Mouse (Mus musculus): ENCODE measurements around the gene Olfr12. TPM values are rescaled to one million over a fixed set of nuclear protein-coding genes. Genes with fewer than 3 reads are reported as not detected.

Gene Olfr12
- total and polyA plus RNA-seq, 2 experiments from 2014 or later, result not detected

- Histone ChIP-seq H3K9ac (replicated peaks; ENCODE audit: low read length) (no peak overlapping the region), H3K27ac (no peak overlapping the region), H3K36me3 (ENCODE audit: insufficient read depth, low read length) (no peaks in the 10 kb centered on the region), H3K4me2 (ENCODE audit: low read depth, low read length) (no peak overlapping the region), H3K4me1 (ENCODE audit: insufficient read depth, low read length) (no peaks in the 10 kb centered on the region), H3K4me3 (ENCODE audit: low read length) (no peak overlapping the region), H3K9me3 (ENCODE audit: low read length) (no peaks in the 10 kb centered on the region), H3K27me3 (ENCODE audit: insufficient read depth, low read length) (no peaks in the 10 kb centered on the region)
- ATAC-seq, result peak; percentile 45
- peak; percentile 85 for DNase-seq (ENCODE audit: low spot score)
- WGBS, result 4% methylated on average over 5 of the region's 5 CpGs
- peak; percentile 92 for TF ChIP-seq CTCF (IDR thresholded peaks at IDR 0.05; ENCODE audit: low read depth)
Measured at GRCm38 (mm10) chr1:92611008-92611407, 6.6 kb upstream of the Olfr12 start.

- H3K4me3 ChIP-seq (ENCODE audit: low read length), result no peak overlapping the region
- H3K36me3 ChIP-seq (ENCODE audit: insufficient read depth, low read length), result no peaks in the 10 kb centered on the region
- no peak overlapping the region for H3K4me2 ChIP-seq (ENCODE audit: low read depth, low read length)
- no peak overlapping the region for H3K27ac ChIP-seq
- no peak for DNase-seq (ENCODE audit: low spot score)
- ATAC-seq, result no peak
- no peak overlapping the region for H3K9ac ChIP-seq (replicated peaks; ENCODE audit: low read length)
- no peak for TF ChIP-seq CTCF (IDR thresholded peaks at IDR 0.05; ENCODE audit: low read depth)
- H3K27me3 ChIP-seq (ENCODE audit: insufficient read depth, low read length), result no peaks in the 10 kb centered on the region
- no peaks in the 10 kb centered on the region for H3K4me1 ChIP-seq (ENCODE audit: insufficient read depth, low read length)
- no peaks in the 10 kb centered on the region for H3K9me3 ChIP-seq (ENCODE audit: low read length)
- 28% methylated on average over 4 of the region's 4 CpGs for WGBS
Measured at GRCm38 (mm10) chr1:92613175-92613574, 4.4 kb upstream of the Olfr12 start.

DNA sequence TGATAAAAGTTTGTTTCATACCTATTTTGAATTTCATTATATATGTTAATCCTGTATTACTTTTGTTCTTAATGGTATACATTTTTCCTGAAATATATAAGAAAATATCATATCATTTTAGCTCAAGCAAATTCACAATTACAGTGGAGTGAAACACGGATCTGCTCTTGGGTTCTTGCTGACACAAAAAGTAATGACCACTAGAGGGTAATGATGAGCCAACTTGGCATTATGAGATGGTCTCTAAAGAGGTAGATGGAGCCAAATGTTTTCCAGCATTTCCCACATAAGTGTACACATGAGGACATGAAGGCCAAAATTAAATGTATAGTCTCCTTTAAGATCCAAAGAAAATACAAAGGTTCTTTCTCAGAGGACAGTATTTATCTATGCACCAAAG is 3.1 kb upstream of the Olfr12 start:
- peak; percentile 77 for TF ChIP-seq CTCF (IDR thresholded peaks at IDR 0.05; ENCODE audit: low read depth)
- no peaks in the 10 kb centered on the region for H3K9me3 ChIP-seq (ENCODE audit: low read length)
- H3K4me2 ChIP-seq (ENCODE audit: low read depth, low read length), result no peak overlapping the region
- no peaks in the 10 kb centered on the region for H3K4me1 ChIP-seq (ENCODE audit: insufficient read depth, low read length)
- H3K36me3 ChIP-seq (ENCODE audit: insufficient read depth, low read length), result no peaks in the 10 kb centered on the region
- DNase-seq (ENCODE audit: low spot score) (peak; percentile 84), ATAC-seq (peak; percentile 64; the same call in 1 of the 2 replicates)
- H3K9ac ChIP-seq (replicated peaks; ENCODE audit: low read length), result no peak overlapping the region
- H3K4me3 ChIP-seq (ENCODE audit: low read length), result no peak overlapping the region
- H3K27ac ChIP-seq, result no peak overlapping the region
- no peaks in the 10 kb centered on the region for H3K27me3 ChIP-seq (ENCODE audit: insufficient read depth, low read length)
- WGBS, result 5% methylated on average over 1 of the region's 1 CpGs

GRCm38 (mm10) chr1:92616046-92616445 is 1.5 kb upstream of the Olfr12 start:
- WGBS, result 86% methylated on average over 1 of the region's 1 CpGs
- ATAC-seq, result no peak

GRCm38 (mm10) chr1:92618360-92618759 is 772 bp downstream of the Olfr12 start:
- Histone ChIP-seq H3K9me3 (ENCODE audit: low read length) (no peaks in the 10 kb centered on the region), H3K27ac (no peak overlapping the region), H3K4me2 (ENCODE audit: low read depth, low read length) (no peak overlapping the region), H3K4me3 (ENCODE audit: low read length) (no peak overlapping the region), H3K36me3 (ENCODE audit: insufficient read depth, low read length) (no peaks in the 10 kb centered on the region), H3K4me1 (ENCODE audit: insufficient read depth, low read length) (no peaks in the 10 kb centered on the region), H3K27me3 (ENCODE audit: insufficient read depth, low read length) (no peaks in the 10 kb centered on the region), H3K9ac (replicated peaks; ENCODE audit: low read length) (no peak overlapping the region)
- no peak for TF ChIP-seq CTCF (IDR thresholded peaks at IDR 0.05; ENCODE audit: low read depth)
- ATAC-seq (no peak), DNase-seq (ENCODE audit: low spot score) (no peak)
- 47% methylated on average over 4 of the region's 4 CpGs for WGBS

More at GRCm38 (mm10) chr1:92616046-92616445, 1.5 kb upstream of the Olfr12 start:
- no peaks in the 10 kb centered on the region for H3K4me1 ChIP-seq (ENCODE audit: insufficient read depth, low read length)
- H3K36me3 ChIP-seq (ENCODE audit: insufficient read depth, low read length), result no peaks in the 10 kb centered on the region
- no peak for TF ChIP-seq CTCF (IDR thresholded peaks at IDR 0.05; ENCODE audit: low read depth)
- no peak overlapping the region for H3K27ac ChIP-seq
- H3K9ac ChIP-seq (replicated peaks; ENCODE audit: low read length), result no peak overlapping the region
- H3K4me2 ChIP-seq (ENCODE audit: low read depth, low read length), result no peak overlapping the region
- H3K27me3 ChIP-seq (ENCODE audit: insufficient read depth, low read length), result no peaks in the 10 kb centered on the region
- no peak overlapping the region for H3K4me3 ChIP-seq (ENCODE audit: low read length)
- H3K9me3 ChIP-seq (ENCODE audit: low read length), result no peaks in the 10 kb centered on the region
- DNase-seq (ENCODE audit: low spot score), result no peak

DNA sequence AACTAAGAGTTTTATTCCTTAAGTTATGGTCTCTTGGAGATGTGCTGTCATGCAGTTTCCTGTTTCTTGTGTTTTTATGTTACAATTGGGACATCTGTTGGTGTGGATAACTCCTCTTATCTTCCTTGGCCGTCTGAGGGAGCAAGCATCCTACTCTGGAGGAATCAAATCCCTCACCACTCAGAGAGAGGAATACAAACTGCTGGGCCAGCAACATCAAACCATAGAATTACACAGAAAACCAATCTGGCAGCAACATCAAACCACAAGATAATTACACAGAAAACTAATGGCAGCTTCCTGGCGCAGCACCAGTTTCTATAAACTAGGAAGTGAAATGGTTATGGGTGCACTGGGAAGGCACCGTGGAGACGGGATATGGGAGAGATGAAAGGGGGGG is 10.6 kb downstream of the Olfr12 start:
- no peak for TF ChIP-seq CTCF (IDR thresholded peaks at IDR 0.05; ENCODE audit: low read depth)
- DNase-seq (ENCODE audit: low spot score) (no peak), ATAC-seq (no peak)
- Histone ChIP-seq H3K9me3 (ENCODE audit: low read length) (no peaks in the 10 kb centered on the region), H3K4me3 (ENCODE audit: low read length) (no peak overlapping the region), H3K4me2 (ENCODE audit: low read depth, low read length) (no peak overlapping the region), H3K27ac (no peak overlapping the region), H3K4me1 (ENCODE audit: insufficient read depth, low read length) (no peaks in the 10 kb centered on the region), H3K9ac (replicated peaks; ENCODE audit: low read length) (no peak overlapping the region), H3K27me3 (ENCODE audit: insufficient read depth, low read length) (no peaks in the 10 kb centered on the region), H3K36me3 (ENCODE audit: insufficient read depth, low read length) (no peaks in the 10 kb centered on the region)
- 51% methylated on average over 4 of the region's 4 CpGs for WGBS

- WGBS, result 76% methylated on average over 5 of the region's 5 CpGs
- no peak for ATAC-seq
- Histone ChIP-seq H3K9me3 (ENCODE audit: low read length) (no peaks in the 10 kb centered on the region), H3K4me1 (ENCODE audit: insufficient read depth, low read length) (no peaks in the 10 kb centered on the region), H3K4me2 (ENCODE audit: low read depth, low read length) (no peak overlapping the region), H3K27ac (no peak overlapping the region), H3K4me3 (ENCODE audit: low read length) (no peak overlapping the region), H3K36me3 (ENCODE audit: insufficient read depth, low read length) (peaks cover 7% of the 10 kb centered on the region; the same call in 1 of the 2 replicates), H3K27me3 (ENCODE audit: insufficient read depth, low read length) (no peaks in the 10 kb centered on the region), H3K9ac (replicated peaks; ENCODE audit: low read length) (no peak overlapping the region)
- TF ChIP-seq CTCF (IDR thresholded peaks at IDR 0.05; ENCODE audit: low read depth), result no peak
- no peak for DNase-seq (ENCODE audit: low spot score)
Measured at GRCm38 (mm10) chr1:92632196-92632595, 14.6 kb downstream of the Olfr12 start.

All from hindbrain, postnatal 0 days (tissue).